Mouse (Mus musculus): ENCODE measurements around the gene Dcaf6. TPM values are rescaled to one million over a fixed set of nuclear protein-coding genes. Genes with fewer than 3 reads are reported as not detected.

Gene Dcaf6
- total and polyA plus RNA-seq, 2 experiments from 2014 or later = 19.9 to 38.4 TPM

- Histone ChIP-seq H3K4me1 (ENCODE audit: insufficient read depth, low read length) (no peaks in the 10 kb centered on the region), H3K36me3 (ENCODE audit: insufficient read depth, low read length) (peaks cover 14% of the 10 kb centered on the region), H3K27me3 (ENCODE audit: insufficient read depth, low read length) (no peaks in the 10 kb centered on the region), H3K9ac (replicated peaks; ENCODE audit: low read length, poor library complexity, severe bottlenecking) (no peak within 1 kb of the TSS), H3K4me3 (ENCODE audit: low read depth, low read length) (no peak within 1 kb of the TSS), H3K4me2 (ENCODE audit: low read depth, low read length, poor library complexity, severe bottlenecking) (no peak within 1 kb of the TSS), H3K27ac (ENCODE audit: low read depth, low read length) (no peak within 1 kb of the TSS), H3K9me3 (ENCODE audit: low read length) (no peaks in the 10 kb centered on the region)
- WGBS = 97% methylated on average over 8 of the region's 8 CpGs
- no peak for DNase-seq (ENCODE audit: low spot score)
- no peak for ATAC-seq (ENCODE audit: low FRiP score)
- TF ChIP-seq CTCF (IDR thresholded peaks at IDR 0.05) = no peak
These were observed 24.5 kb upstream of the Dcaf6 start, which contains the start of gene Adcy10 for GRCm38 (mm10) chr1:165484688-165485233. TSS of gene Adcy10 (plus strand) at chr1:165485183.

GRCm38 (mm10) chr1:165471490-165471889, 11.2 kb upstream of the Dcaf6 start:
- no peak overlapping the region for H3K4me2 ChIP-seq (ENCODE audit: low read depth, low read length, poor library complexity, severe bottlenecking)
- WGBS = 95% methylated on average over 1 of the region's 1 CpGs
- H3K9me3 ChIP-seq (ENCODE audit: low read length) = no peaks in the 10 kb centered on the region
- no peak overlapping the region for H3K4me3 ChIP-seq (ENCODE audit: low read depth, low read length)
- no peak for TF ChIP-seq CTCF (IDR thresholded peaks at IDR 0.05)
- H3K27ac ChIP-seq (ENCODE audit: low read depth, low read length) = no peak overlapping the region
- no peaks in the 10 kb centered on the region for H3K36me3 ChIP-seq (ENCODE audit: insufficient read depth, low read length)
- no peaks in the 10 kb centered on the region for H3K27me3 ChIP-seq (ENCODE audit: insufficient read depth, low read length)
- DNase-seq (ENCODE audit: low spot score) = no peak
- H3K9ac ChIP-seq (replicated peaks; ENCODE audit: low read length, poor library complexity, severe bottlenecking) = no peak overlapping the region
- no peak for ATAC-seq (ENCODE audit: low FRiP score)
- no peaks in the 10 kb centered on the region for H3K4me1 ChIP-seq (ENCODE audit: insufficient read depth, low read length)

GRCm38 (mm10) chr1:165469717-165470116, 9.4 kb upstream of the Dcaf6 start:
- Histone ChIP-seq H3K9me3 (ENCODE audit: low read length) (no peaks in the 10 kb centered on the region), H3K4me2 (ENCODE audit: low read depth, low read length, poor library complexity, severe bottlenecking) (no peak overlapping the region), H3K27ac (ENCODE audit: low read depth, low read length) (no peak overlapping the region), H3K36me3 (ENCODE audit: insufficient read depth, low read length) (no peaks in the 10 kb centered on the region), H3K4me3 (ENCODE audit: low read depth, low read length) (no peak overlapping the region), H3K9ac (replicated peaks; ENCODE audit: low read length, poor library complexity, severe bottlenecking) (no peak overlapping the region), H3K27me3 (ENCODE audit: insufficient read depth, low read length) (no peaks in the 10 kb centered on the region), H3K4me1 (ENCODE audit: insufficient read depth, low read length) (no peaks in the 10 kb centered on the region)
- no peak for TF ChIP-seq CTCF (IDR thresholded peaks at IDR 0.05)
- DNase-seq (ENCODE audit: low spot score) (no peak), ATAC-seq (ENCODE audit: low FRiP score) (no peak)

- DNase-seq (ENCODE audit: low spot score) = no peak
- no peaks in the 10 kb centered on the region for H3K4me1 ChIP-seq (ENCODE audit: insufficient read depth, low read length)
- H3K4me2 ChIP-seq (ENCODE audit: low read depth, low read length, poor library complexity, severe bottlenecking) = no peak overlapping the region
- H3K9me3 ChIP-seq (ENCODE audit: low read length) = no peaks in the 10 kb centered on the region
- no peaks in the 10 kb centered on the region for H3K36me3 ChIP-seq (ENCODE audit: insufficient read depth, low read length)
- no peak overlapping the region for H3K4me3 ChIP-seq (ENCODE audit: low read depth, low read length)
- H3K9ac ChIP-seq (replicated peaks; ENCODE audit: low read length, poor library complexity, severe bottlenecking) = no peak overlapping the region
- no peak for ATAC-seq (ENCODE audit: low FRiP score)
- no peak overlapping the region for H3K27ac ChIP-seq (ENCODE audit: low read depth, low read length)
- no peaks in the 10 kb centered on the region for H3K27me3 ChIP-seq (ENCODE audit: insufficient read depth, low read length)
- TF ChIP-seq CTCF (IDR thresholded peaks at IDR 0.05) = no peak
These were observed 8.7 kb upstream of the Dcaf6 start for GRCm38 (mm10) chr1:165468971-165469370.

GRCm38 (mm10) chr1:165464574-165464973, 4.3 kb upstream of the Dcaf6 start:
- Histone ChIP-seq H3K4me1 (ENCODE audit: insufficient read depth, low read length) (no peaks in the 10 kb centered on the region), H3K27me3 (ENCODE audit: insufficient read depth, low read length) (no peaks in the 10 kb centered on the region), H3K4me2 (ENCODE audit: low read depth, low read length, poor library complexity, severe bottlenecking) (no peak overlapping the region), H3K9ac (replicated peaks; ENCODE audit: low read length, poor library complexity, severe bottlenecking) (no peak overlapping the region), H3K4me3 (ENCODE audit: low read depth, low read length) (no peak overlapping the region), H3K9me3 (ENCODE audit: low read length) (no peaks in the 10 kb centered on the region), H3K27ac (ENCODE audit: low read depth, low read length) (no peak overlapping the region), H3K36me3 (ENCODE audit: insufficient read depth, low read length) (no peaks in the 10 kb centered on the region)
- no peak for TF ChIP-seq CTCF (IDR thresholded peaks at IDR 0.05)
- DNase-seq (ENCODE audit: low spot score) (no peak), ATAC-seq (ENCODE audit: low FRiP score) (no peak)
- WGBS = 94% methylated on average over 3 of the region's 3 CpGs

- Histone ChIP-seq H3K4me1 (ENCODE audit: insufficient read depth, low read length) (0 out of 2 replicates have a peak, but pooled peaks cover 8% of the 10 kb centered on the region), H3K9ac (replicated peaks; ENCODE audit: low read length, poor library complexity, severe bottlenecking) (no peak overlapping the region), H3K4me2 (ENCODE audit: low read depth, low read length, poor library complexity, severe bottlenecking) (no peak overlapping the region), H3K27me3 (ENCODE audit: insufficient read depth, low read length) (no peaks in the 10 kb centered on the region), H3K27ac (ENCODE audit: low read depth, low read length) (no peak overlapping the region), H3K36me3 (ENCODE audit: insufficient read depth, low read length) (no peaks in the 10 kb centered on the region), H3K4me3 (ENCODE audit: low read depth, low read length) (no peak overlapping the region), H3K9me3 (ENCODE audit: low read length) (no peaks in the 10 kb centered on the region)
- ATAC-seq (ENCODE audit: low FRiP score) (no peak), DNase-seq (ENCODE audit: low spot score) (no peak)
- 88% methylated on average over 1 of the region's 1 CpGs for WGBS
- no peak for TF ChIP-seq CTCF (IDR thresholded peaks at IDR 0.05)
These were observed 2.6 kb upstream of the Dcaf6 start for GRCm38 (mm10) chr1:165462861-165463260.

Measured in midbrain, postnatal 0 days (tissue).